Mouse (Mus musculus) liver, postnatal 0 days (tissue): ENCODE results near the gene Spsb1.

Experiments used
- CTCF ChIP-seq: sonication (generic); IDR thresholded peaks from 2 replicates; pipeline ENCODE4 v1.5.1; 2016; ENCODE audit warnings: antibody characterized with exemption, low read depth
- EP300 ChIP-seq: IDR thresholded peaks from 2 replicates; pipeline ENCODE4 v1.6.1; 2016; ENCODE audit warnings: antibody characterized with exemption, low read depth, mild to moderate bottlenecking

GRCm38 (mm10) chr4:149896024-149896538 is 58.8 kb downstream of the Spsb1 start:
- TF ChIP-seq CTCF = no peak
- TF ChIP-seq EP300 = no peak
